Mouse (Mus musculus) v-Abl transformed pro-B cells (cell line): Measurements from ENCODE around the gene Hoxc13.

ENCODE experiments used
- in situ Hi-C, 2 experiments: fragments of 400-800 bp; cut with MboI; formaldehyde crosslinking; loops; one replicate each; pipeline ENCODE4 v1.15.1; 2025; ENCODE audit not compliant: unreplicated experiment in 2 of 2

The Hoxc13 gene

GRCm38 (mm10) chr15:102962492-102962891, 41.6 kb downstream of the Hoxc13 start:
- in situ Hi-C loops: loop anchor here in 1 of 2 experiments (10.0 kb wide), 1 partner anchor 198 kb away; no protein-coding TSS in a partner anchor

- in situ Hi-C loops: loop anchor here in 1 of 2 experiments (10.0 kb wide), 1 partner anchor 198 kb away; no protein-coding TSS in a partner anchor
These were observed 42.4 kb downstream of the Hoxc13 start for GRCm38 (mm10) chr15:102963259-102963658.

- in situ Hi-C loops: loop anchor here in 1 of 2 experiments (10.0 kb wide), 1 partner anchor 199 kb away; no protein-coding TSS in a partner anchor
These were observed 43.1 kb downstream of the Hoxc13 start for GRCm38 (mm10) chr15:102963671-102964640.

- in situ Hi-C loops: loop anchor here in 1 of 2 experiments (10.0 kb wide), 1 partner anchor 200 kb away; no protein-coding TSS in a partner anchor
These were observed 44.3 kb downstream of the Hoxc13 start for GRCm38 (mm10) chr15:102965003-102965891.

GRCm38 (mm10) chr15:102965892-102966775, 45.2 kb downstream of the Hoxc13 start:
- in situ Hi-C loops: loop anchor here in 1 of 2 experiments (10.0 kb wide), 1 partner anchor 201 kb away; no protein-coding TSS in a partner anchor

- in situ Hi-C loops: loop anchor here in 1 of 2 experiments (10.0 kb wide), 1 partner anchor 202 kb away; no protein-coding TSS in a partner anchor
These were observed 45.9 kb downstream of the Hoxc13 start, which contains the start of gene Hoxc10 for GRCm38 (mm10) chr15:102966776-102967311. Gene Hoxc10 (plus strand): TSS chr15:102966796.

- in situ Hi-C loops: loop anchor here in 1 of 2 experiments (10.0 kb wide), 1 partner anchor 202 kb away; no protein-coding TSS in a partner anchor
These were observed 46.3 kb downstream of the Hoxc13 start, which contains the start of gene Hoxc5 for GRCm38 (mm10) chr15:102967312-102967510. Gene Hoxc5 (plus strand): TSS chr15:102967443.

GRCm38 (mm10) chr15:102967511-102968397, 46.9 kb downstream of the Hoxc13 start:
- in situ Hi-C loops: loop anchor here in 1 of 2 experiments (10.0 kb wide), 1 partner anchor 203 kb away; no protein-coding TSS in a partner anchor

GRCm38 (mm10) chr15:102969296-102969695, 48.4 kb downstream of the Hoxc13 start:
- in situ Hi-C loops: loop anchor here in 1 of 2 experiments (10.0 kb wide), 1 partner anchor 204 kb away; no protein-coding TSS in a partner anchor

GRCm38 (mm10) chr15:102970740-102971139, 49.8 kb downstream of the Hoxc13 start:
- in situ Hi-C loops: no loop called here

- in situ Hi-C loops: no loop called here
These were observed 51.4 kb downstream of the Hoxc13 start for GRCm38 (mm10) chr15:102972254-102972653.

GRCm38 (mm10) chr15:102972753-102973152, 51.9 kb downstream of the Hoxc13 start:
- in situ Hi-C loops: no loop called here

- in situ Hi-C loops: no loop called here
These were observed 54.1 kb downstream of the Hoxc13 start for GRCm38 (mm10) chr15:102975034-102975433.

- in situ Hi-C loops: no loop called here
These were observed 54.8 kb downstream of the Hoxc13 start for GRCm38 (mm10) chr15:102975688-102976111.

GRCm38 (mm10) chr15:102976171-102976570, 55.3 kb downstream of the Hoxc13 start, which contains the start of gene Hoxc9:
Gene Hoxc9 (plus strand): TSS chr15:102976439.
- in situ Hi-C loops: no loop called here

GRCm38 (mm10) chr15:102976631-102977422, 55.9 kb downstream of the Hoxc13 start:
- in situ Hi-C loops: no loop called here

GRCm38 (mm10) chr15:102977423-102977974, 56.6 kb downstream of the Hoxc13 start:
- in situ Hi-C loops: no loop called here
